Mouse (Mus musculus) thymus, adult 2 months (tissue): ENCODE data around the gene Dync1li1.

Experiments
- CTCF ChIP-seq: fragments of 200-500 bp; IDR thresholded peaks from 2 replicates; pipeline ENCODE4 v1.5.1; 2012; ENCODE audit warnings: mild to moderate bottlenecking, control low read depth, low read length, moderate library complexity, borderline replicate concordance; ENCODE audit not compliant: control insufficient read depth, poor library complexity, insufficient read depth; ENCODE audit errors: extremely low read depth
- POLR2A ChIP-seq: fragments of 200-500 bp; IDR thresholded peaks from 2 replicates; pipeline ENCODE4 v1.6.1; 2012; ENCODE audit warnings: mild to moderate bottlenecking, low read length, control low read depth, moderate library complexity; ENCODE audit not compliant: control insufficient read depth, poor library complexity, insufficient read depth; ENCODE audit errors: extremely low read depth

DNA sequence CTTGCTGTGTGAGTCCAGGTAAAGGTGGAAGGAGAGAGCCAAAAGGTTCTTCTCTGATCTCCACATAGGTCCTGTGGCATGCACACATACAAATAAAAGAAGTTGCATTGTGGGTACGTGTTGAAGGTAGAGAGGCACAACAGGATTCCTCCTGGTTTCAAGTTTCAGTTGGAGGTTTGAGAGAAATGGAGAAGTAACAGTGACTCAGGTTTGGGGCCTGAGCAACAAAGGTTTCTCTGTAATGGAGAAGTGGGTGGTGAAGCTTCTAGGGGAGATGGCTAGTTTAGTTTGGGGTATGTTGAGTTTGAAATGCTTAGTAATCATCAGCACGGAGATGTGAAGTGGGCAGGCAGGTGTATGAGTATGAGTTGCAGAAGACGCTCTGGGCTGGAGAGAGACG is 6.4 kb upstream of the Dync1li1 start:
- TF ChIP-seq POLR2A = no peak
- TF ChIP-seq CTCF = no peak
